ENCODE assay signal across 21 mouse cellular contexts in genomic region chr17:12021326-12021725, GRCm38 (mm10).
A peak's percentile ranks its signal among the peaks of the same experiment; 100 is the strongest.
DNase-seq lines count a peak whose midpoint lies in the region; ATAC-seq lines count a peak whose summit lies in the region.
"Had no signal": no experiment of that assay in that cellular context is flagged by ENCODE, and none has a peak within 500 bp of the region (broad histone marks: within the 10 kb centered on the region; RNA-seq: fewer than 3 reads in every experiment).

No protein-coding gene starts in this region.

- peak; percentile 37 for DNase-seq in midbrain, embryonic 11.5 days (ENCODE audit: low spot score, missing footprints)
- DNase-seq in Muller cell, postnatal 12 days (ENCODE audit: inconsistent ontology term), result peak; percentile 41
- peak; percentile 80 for DNase-seq in ZHBTc4 (ENCODE audit: low read depth, low spot score)
- no peak for DNase-seq in embryo, embryonic 11 days
- DNase-seq: adrenal gland, adult 2 months; adrenal gland, postnatal 10 days; adrenal gland, postnatal 25 days; cerebellum, adult 11 months; cerebellum, adult 18-20 months; cerebellum, adult 8-10 months; cerebellum, adult 9-11 months; cerebellum, postnatal 14 days; cerebellum, postnatal 36 days; forebrain, postnatal 0 days had no signal

- no peak overlapping the region for H3K4me3 ChIP-seq in midbrain, embryonic 11.5 days (ENCODE audit: low read depth, low read length)
- H3K4me3 ChIP-seq in midbrain, embryonic 13.5 days (replicated peaks), result no peak overlapping the region
- H3K4me3 ChIP-seq: embryonic facial prominence, embryonic 10.5 days; embryonic facial prominence, embryonic 12.5 days; forebrain, embryonic 13.5 days; forebrain, embryonic 15.5 days had no signal

- H3K4me2 ChIP-seq in midbrain, embryonic 11.5 days, result no peak overlapping the region
- H3K4me2 ChIP-seq in midbrain, embryonic 13.5 days (replicated peaks), result no peak overlapping the region
- H3K4me2 ChIP-seq: embryonic facial prominence, embryonic 12.5 days; forebrain, embryonic 13.5 days; forebrain, embryonic 15.5 days had no signal

- ATAC-seq in midbrain, embryonic 11.5 days (ENCODE audit: low FRiP score), result no peak
- ATAC-seq in midbrain, embryonic 13.5 days, result no peak
- no peak for ATAC-seq in megakaryocyte progenitor cell, adult 5-6 weeks (replicated peaks; ENCODE audit: poor library complexity)
- ATAC-seq: forebrain, embryonic 13.5 days; forebrain, embryonic 15.5 days; forebrain, postnatal 0 days had no signal

- H3K36me3 ChIP-seq in midbrain, embryonic 11.5 days (ENCODE audit: control insufficient read depth, insufficient read depth, low read length), result no peaks in the 10 kb centered on the region
- H3K36me3 ChIP-seq in midbrain, embryonic 13.5 days, result no peaks in the 10 kb centered on the region
- H3K36me3 ChIP-seq: embryonic facial prominence, embryonic 10.5 days; embryonic facial prominence, embryonic 12.5 days; forebrain, embryonic 15.5 days; G1E had no signal

- H3K27me3 ChIP-seq in midbrain, embryonic 11.5 days (ENCODE audit: control insufficient read depth, insufficient read depth, low read length), result no peaks in the 10 kb centered on the region
- H3K27me3 ChIP-seq in midbrain, embryonic 13.5 days, result no peaks in the 10 kb centered on the region
- H3K27me3 ChIP-seq: embryonic facial prominence, embryonic 12.5 days; forebrain, embryonic 13.5 days; forebrain, embryonic 15.5 days had no signal

- no peaks in the 10 kb centered on the region for H3K4me1 ChIP-seq in midbrain, embryonic 11.5 days (ENCODE audit: control insufficient read depth, insufficient read depth, low read length)
- H3K4me1 ChIP-seq in midbrain, embryonic 13.5 days (replicated peaks), result no peaks in the 10 kb centered on the region
- H3K4me1 ChIP-seq: embryonic facial prominence, embryonic 10.5 days; embryonic facial prominence, embryonic 12.5 days; forebrain, embryonic 13.5 days; forebrain, embryonic 15.5 days had no signal

- no peaks in the 10 kb centered on the region for H3K9me3 ChIP-seq in midbrain, embryonic 11.5 days (ENCODE audit: control insufficient read depth, low read length)
- H3K9me3 ChIP-seq in midbrain, embryonic 13.5 days, result peaks cover 12% of the 10 kb centered on the region
- H3K9me3 ChIP-seq: G1E had no signal

- H3K27ac ChIP-seq in midbrain, embryonic 11.5 days (ENCODE audit: low read depth, low read length), result no peak overlapping the region
- H3K27ac ChIP-seq in midbrain, embryonic 13.5 days, result no peak overlapping the region
- H3K27ac ChIP-seq: embryonic facial prominence, embryonic 10.5 days; embryonic facial prominence, embryonic 12.5 days; forebrain, embryonic 13.5 days; forebrain, embryonic 15.5 days had no signal

- H3K9ac ChIP-seq in midbrain, embryonic 11.5 days (ENCODE audit: low read length), result no peak overlapping the region
- no peak overlapping the region for H3K9ac ChIP-seq in midbrain, embryonic 13.5 days (replicated peaks)
- H3K9ac ChIP-seq: embryonic facial prominence, embryonic 12.5 days; forebrain, embryonic 13.5 days; forebrain, embryonic 15.5 days; forebrain, postnatal 0 days had no signal

- 39% methylated on average over 3 of the region's 3 CpGs for WGBS in midbrain, embryonic 11.5 days
- WGBS in midbrain, embryonic 13.5 days, result 47% methylated on average over 3 of the region's 3 CpGs
